Mouse (Mus musculus) cerebellum, adult 9-10 months (tissue): Measurements from ENCODE around the gene Myo3b.
A peak's percentile ranks its signal among the peaks of the same experiment; 100 is the strongest.

ENCODE experiments used
- DNase-seq: peaks from one replicate; pipeline ENCODE4 v3.0.0; 2022

Gene Myo3b

GRCm38 (mm10) chr2:70137226-70137998, 98.5 kb downstream of the Myo3b start:
- DNase-seq, result no peak

GRCm38 (mm10) chr2:70143543-70144188, 104.7 kb downstream of the Myo3b start:
- no peak for DNase-seq

DNA sequence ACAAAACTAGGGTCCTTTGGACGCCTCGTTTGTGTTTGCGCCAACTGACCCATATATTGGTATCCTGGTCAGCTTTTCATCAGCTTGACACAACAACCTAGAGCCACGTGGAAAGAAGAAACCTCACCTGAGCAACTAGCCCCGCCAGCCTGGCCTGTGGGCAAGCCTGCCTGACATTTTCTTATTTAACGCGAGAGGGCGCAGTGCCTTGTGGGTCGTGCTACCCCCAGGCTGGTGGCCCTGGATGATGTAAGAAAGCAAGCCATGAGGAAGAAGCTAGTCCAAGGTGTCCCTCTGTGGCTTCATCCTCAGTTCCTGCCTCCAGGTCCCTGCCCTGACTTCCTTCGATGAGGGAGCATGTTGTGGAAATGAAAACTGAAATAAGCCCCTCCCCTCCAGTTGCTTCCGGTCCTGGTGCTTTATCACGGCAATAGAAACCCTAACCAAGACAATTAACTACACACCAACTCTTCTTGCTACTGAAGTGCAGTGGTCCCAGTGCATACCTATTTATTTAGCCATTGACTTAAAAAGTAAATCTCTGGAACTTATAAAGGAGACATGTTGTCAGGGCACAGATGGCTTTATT, 108.2 kb downstream of the Myo3b start:
- DNase-seq, result no peak

DNA sequence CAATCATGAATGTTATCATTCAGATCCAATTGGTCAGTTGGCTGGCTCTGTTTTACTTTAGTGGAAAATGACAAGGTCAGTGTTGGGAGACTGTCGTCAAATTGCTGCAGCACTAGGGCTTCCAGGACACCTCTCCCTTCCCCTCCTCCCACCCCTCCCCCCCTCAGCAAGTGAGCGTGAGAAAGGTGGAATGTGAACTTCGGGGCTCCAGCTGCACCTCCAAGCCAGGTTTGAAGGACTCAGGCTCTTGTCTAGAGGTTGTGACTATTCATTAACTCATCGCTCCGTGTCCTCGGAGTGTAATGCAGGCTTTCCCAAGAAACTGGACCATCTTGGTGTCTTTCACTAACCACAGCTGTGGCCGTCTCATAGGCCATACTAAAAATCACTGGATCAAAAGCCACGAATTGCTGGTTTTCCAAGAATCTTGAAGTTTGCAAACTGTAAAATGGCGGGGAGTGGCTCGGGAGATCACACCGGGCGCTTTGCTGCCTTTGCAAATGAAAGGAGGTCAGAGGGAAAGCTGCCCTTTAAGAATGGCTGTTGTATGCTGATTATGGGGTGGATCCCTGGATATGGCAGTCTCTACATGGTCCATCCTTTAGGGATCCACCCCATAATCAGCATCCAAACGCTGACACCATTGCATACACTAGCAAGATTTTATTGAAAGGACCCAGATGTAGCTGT, 110.0 kb downstream of the Myo3b start:
- DNase-seq, result no peak

GRCm38 (mm10) chr2:70150399-70151035, 111.6 kb downstream of the Myo3b start:
- DNase-seq, result no peak

DNA sequence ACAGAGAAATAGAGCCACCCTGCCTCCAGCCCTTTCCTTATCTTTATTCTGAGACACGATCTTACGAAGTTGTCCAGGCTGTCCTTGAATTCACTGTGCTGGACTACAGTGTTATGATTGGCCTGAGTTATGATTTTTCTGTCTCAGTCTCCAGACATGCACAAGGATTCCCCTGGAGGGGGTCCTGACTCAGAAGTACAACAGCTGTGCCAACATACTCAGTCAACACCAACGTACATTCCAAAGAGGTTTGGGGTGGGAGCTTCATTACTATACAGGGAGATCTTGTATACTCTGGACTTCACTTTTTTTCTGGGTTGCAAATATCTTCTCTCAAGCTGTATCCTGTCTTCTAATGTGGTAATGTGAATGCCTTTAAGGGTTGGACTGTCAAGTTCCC, 113.0 kb downstream of the Myo3b start:
- DNase-seq, result no peak

DNA sequence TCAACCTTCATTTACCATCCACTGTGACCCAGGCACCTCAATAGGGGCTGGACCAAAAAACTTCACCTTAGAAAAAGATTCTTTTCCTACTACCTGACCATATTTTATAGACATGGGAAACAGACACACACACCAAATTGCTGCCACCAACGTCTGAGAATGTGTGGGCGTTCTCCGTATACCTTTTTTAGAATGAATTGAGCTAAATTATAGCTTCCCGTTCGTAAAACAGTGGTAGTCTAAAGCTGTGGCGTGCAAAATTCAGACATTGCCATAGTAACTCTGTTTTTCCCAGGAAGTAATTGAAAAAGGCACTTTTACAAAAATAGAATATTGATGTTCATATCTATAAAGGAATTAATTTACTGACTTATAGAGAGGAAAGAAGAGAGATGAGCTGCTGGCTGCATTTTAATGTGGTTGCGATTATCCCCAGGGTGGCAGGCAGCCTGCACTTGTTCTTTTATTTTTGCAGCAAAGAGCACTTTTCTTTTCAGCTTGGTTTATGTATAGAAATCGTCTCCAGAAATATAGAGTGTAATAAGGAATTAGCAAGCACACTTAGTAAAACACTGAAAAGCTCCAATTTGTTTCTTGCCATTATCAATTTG, 116.4 kb downstream of the Myo3b start:
- DNase-seq, result no peak

DNA sequence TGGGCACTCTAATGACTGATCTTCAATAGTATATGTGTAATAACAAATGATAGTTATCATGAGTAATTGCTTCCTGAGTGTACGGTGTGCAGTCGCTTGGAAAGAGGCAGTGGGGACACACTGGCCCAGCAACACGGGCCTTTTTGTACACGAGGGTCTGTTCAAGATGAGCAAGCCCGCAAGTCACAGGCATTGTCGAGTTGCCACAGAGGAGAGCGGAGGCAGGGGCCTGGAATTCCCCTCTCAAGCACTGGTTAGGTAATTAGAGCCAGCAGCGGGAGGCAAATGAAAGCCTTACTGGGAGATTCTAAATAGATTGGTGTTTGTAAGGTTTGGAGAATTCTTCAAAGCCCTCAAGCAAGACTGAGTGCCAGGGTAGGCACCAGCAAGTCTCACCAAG, 120.6 kb downstream of the Myo3b start:
- DNase-seq, result no peak

GRCm38 (mm10) chr2:70166231-70166630, 127.3 kb downstream of the Myo3b start:
- no peak for DNase-seq

- no peak for DNase-seq
Observed at GRCm38 (mm10) chr2:70167944-70168935, 129.3 kb downstream of the Myo3b start.

GRCm38 (mm10) chr2:70170469-70170868, 131.5 kb downstream of the Myo3b start:
- no peak for DNase-seq

GRCm38 (mm10) chr2:70176823-70177708, 138.1 kb downstream of the Myo3b start:
- no peak for DNase-seq

DNA sequence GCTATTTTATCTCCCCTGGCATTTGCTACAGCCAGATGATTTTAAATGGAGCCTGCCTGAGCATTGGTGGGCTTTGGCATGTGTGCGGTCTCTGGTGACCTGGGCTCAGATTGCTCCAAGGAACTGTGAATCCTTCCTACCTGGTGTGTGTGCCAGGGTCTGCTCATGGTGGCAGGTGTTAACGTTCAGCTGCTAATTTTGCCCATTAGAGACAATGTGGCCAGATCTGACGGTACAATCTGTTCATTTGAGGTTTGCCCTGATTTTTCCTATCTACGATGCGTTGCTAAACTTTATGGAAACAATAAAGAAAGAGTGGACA, 138.7 kb downstream of the Myo3b start:
- peak; percentile 11 for DNase-seq

- no peak for DNase-seq
Observed at GRCm38 (mm10) chr2:70178241-70178640, 139.3 kb downstream of the Myo3b start.

- DNase-seq, result no peak
Observed at GRCm38 (mm10) chr2:70182150-70182670, 143.3 kb downstream of the Myo3b start.

- DNase-seq, result no peak
Observed at GRCm38 (mm10) chr2:70187040-70187439, 148.1 kb downstream of the Myo3b start.

DNA sequence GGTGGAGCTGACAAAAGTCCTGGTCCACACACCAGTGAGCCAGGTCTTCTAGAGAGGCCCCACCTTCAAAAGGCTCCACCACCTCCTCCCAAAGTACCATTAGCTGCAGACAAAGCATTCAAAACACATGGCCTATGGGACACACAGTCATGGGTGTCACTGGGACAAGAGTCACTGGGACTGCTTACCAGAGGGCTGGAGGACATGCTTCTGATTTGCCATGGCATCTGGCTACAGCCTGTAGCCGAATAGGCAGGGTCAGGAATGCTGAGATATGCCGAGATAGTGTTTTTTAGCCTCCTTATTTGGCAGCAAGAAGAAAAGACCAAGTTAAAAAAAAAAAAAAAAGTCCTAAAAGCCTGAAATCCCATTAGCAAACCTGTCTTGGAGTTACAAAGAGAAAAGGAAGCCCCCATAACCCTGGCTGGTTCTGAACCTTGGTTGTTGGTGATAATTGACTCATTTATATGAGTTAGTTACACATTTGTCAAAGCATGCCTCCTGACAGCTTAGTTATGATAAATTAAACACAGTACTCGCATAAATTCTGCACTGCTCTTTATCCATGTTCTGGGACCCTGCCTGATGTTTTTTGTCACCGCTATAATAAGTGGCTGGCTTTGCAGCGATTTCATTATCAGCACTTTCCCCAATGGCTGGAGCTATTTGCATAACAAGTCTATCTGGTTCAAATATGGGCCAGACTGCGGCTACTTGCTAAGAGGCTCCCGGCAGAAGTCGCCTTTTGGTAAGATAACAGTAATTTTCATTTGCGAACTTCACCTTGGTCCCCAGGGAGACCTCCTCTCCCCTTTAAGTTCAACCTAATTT, 156.7 kb downstream of the Myo3b start:
- no peak for DNase-seq

- no peak for DNase-seq
Observed at GRCm38 (mm10) chr2:70201796-70202555, 163.1 kb downstream of the Myo3b start.
